Mouse (Mus musculus) bone marrow, adult 2 months (tissue): ENCODE results near the gene Ick.

Source experiments
- CTCF ChIP-seq: fragments of 200-500 bp; IDR thresholded peaks from 2 replicates; pipeline ENCODE4 v1.5.1; 2011; ENCODE audit warnings: low read length, control low read depth; ENCODE audit not compliant: control insufficient read depth, insufficient read depth
- POLR2A ChIP-seq: fragments of 200-500 bp; IDR thresholded peaks from 2 replicates; pipeline ENCODE4 v1.6.1; 2011; ENCODE audit warnings: low read depth, mild to moderate bottlenecking, control low read depth, low read length, borderline replicate concordance; ENCODE audit not compliant: control insufficient read depth

DNA sequence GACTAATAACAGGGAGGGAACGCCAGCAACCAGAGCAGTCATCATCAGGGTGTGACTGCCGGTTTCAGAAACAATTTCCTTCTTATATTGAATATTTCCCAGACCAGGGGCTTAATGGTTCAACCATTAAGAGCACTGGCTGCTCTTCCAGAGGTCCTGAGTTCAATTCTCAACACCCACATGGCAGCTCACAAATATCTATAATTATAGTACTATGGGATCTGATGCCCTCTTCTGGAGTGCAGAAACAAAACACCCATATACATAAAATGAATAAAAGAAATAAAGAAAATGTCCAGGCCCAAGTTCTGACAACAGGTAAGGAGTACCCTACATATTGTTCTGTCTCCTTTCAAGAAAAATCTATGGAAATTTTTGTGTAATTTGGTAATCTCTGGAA, 70.1 kb downstream of the Ick start:
- no peak for TF ChIP-seq CTCF
- TF ChIP-seq POLR2A = no peak
